Mouse (Mus musculus) Muller cell, postnatal 12 days (primary cell): Measurements from ENCODE around the gene Cd164l2.

Experiments used
- DNase-seq: peaks from one replicate; pipeline ENCODE4 v3.0.0-alpha.2; 2015; ENCODE audit errors: inconsistent ontology term

The Cd164l2 gene

GRCm38 (mm10) chr4:133220656-133221055, 8.7 kb downstream of the Cd164l2 start:
- DNase-seq, result no peak

GRCm38 (mm10) chr4:133221701-133222100, 9.8 kb downstream of the Cd164l2 start:
- no peak for DNase-seq

- DNase-seq, result no peak
These were observed 11.9 kb downstream of the Cd164l2 start for GRCm38 (mm10) chr4:133223875-133224274.

DNA sequence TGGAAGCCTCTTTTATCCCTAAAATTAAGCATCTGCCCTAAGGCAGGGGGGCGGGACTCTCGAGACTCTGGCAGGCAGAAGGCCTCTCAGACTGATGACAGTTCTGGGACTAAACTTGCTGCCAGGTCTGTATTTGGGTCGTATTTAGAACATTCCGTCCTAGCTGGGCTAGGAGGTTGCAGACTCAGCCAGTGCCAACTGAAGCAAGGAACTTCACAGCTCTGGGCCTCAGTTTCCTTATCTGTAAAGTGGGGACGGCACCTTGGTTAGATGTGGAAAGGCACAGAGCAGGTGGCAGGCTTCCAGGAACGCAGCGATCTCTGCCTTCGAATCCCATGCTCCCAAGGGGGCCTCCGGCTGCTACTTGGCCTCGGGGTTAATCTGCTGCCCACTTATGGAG, 14.1 kb downstream of the Cd164l2 start:
- no peak for DNase-seq

DNA sequence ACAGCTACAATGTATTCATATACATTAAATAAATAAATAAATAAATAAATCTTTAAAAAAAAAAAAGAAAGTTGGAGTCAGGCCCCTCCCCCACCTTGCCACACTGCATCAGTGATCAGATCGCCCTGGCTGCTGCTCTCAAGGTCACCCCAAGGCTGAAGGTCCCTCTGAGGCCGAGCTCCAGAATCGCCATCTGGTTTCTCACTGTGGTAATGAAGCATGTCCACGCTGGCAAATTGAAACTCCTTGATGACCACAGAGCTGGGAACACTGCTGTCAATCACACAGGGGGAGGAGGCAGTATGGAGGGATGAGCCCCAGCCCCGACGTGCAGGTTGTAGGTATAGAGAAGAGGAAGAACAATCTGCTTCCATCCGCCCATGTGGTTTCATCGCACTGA, 15.7 kb downstream of the Cd164l2 start:
- DNase-seq, result no peak

DNA sequence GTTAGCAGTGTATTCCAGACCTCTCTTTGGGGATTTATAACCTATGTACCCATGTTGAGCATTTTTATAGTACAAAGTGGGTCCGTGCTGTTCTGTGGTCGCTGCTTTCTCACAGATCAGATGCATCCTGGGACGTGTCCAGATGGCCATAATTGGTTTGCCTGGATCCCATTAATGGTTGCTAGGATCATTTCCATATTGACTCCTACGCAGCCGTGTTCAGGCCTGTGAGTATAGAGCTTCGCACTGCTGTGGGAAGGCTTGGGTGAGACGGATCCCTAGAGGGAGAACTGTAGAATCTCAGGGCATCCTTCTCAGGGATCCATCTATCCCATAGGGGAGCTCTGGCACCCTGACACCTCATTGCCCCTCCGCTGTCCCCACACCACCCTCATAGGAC, 17.7 kb downstream of the Cd164l2 start:
- no peak for DNase-seq

DNA sequence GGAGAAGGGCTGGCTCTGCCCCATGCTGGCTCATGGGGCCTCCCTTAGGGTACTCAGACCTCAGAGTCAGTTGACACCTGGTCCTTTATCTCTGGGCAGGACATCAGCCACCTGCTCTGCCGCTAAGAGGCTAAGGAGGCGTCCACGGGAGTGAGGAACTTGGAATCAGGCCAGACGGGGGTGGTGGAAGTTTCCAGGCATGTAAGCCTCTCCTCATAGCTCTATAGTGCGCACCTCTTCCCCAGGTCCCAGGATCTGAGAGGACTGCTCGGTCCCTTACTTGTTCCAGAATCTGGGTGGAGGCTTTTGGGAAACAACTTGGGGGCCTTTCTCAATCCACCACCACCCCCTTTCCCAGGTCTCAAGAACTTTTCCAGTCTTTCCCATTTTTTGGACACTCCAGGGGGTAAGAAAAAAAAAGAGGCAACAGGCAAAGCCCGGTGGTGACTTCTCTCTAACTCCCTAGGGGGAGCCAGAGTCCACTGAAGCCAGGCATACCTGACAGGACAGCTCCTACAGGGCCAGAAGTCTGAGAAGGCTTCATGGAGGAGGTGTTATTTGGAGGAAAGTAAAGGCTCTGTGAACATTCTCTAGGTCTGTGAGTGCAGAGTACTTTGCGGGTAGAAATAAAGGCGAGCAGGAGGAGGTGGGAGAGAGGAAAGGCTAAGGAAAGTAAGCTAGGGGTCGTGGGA, 21.5 kb downstream of the Cd164l2 start:
- DNase-seq, result peak; percentile 22

- DNase-seq, result no peak
These were observed 22.8 kb downstream of the Cd164l2 start for GRCm38 (mm10) chr4:133234771-133235170.

DNA sequence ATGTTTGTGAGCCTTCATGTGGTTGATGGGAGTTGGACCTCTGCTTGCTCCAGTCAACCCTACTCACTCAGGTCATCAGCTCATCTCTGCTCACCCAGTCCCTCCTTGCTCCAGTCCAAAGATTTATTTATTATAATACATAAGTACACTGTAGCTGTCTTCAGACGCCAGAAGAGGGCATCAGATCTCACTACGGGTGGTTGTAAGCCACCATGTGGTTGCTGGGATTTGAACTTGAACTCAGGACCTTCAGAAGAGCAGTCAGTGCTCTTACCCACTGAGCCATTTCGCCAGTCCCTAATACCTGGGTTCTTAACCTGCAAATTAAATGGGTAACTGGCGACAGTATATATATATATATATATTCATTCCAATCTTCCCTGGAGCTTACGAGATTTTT, 23.5 kb downstream of the Cd164l2 start:
- no peak for DNase-seq

- no peak for DNase-seq
These were observed 26.0 kb downstream of the Cd164l2 start for GRCm38 (mm10) chr4:133237911-133238310.

DNA sequence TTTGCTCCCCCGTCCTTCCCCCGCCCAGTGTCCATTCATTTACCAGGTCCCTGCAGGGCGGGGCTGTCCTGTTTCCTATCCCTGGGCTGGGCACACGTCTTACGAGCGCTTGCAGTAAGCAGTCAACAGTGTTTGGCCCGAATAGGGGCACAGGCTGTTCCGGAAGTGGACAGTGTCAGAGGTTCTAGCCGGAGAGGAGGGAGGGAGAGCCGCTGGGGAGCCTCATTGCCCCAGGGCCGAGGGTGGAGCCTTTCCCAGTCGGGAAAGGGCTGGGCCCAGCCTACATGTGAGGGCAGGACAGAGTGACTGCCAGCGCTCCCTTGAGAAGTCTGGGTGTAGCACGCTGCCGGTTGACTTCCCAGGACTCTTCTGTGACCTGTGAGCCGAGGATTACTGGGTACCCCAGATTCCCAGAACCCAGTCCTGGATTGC, 28.6 kb downstream of the Cd164l2 start, which contains the start of gene Map3k6:
Map3k6 (plus strand) TSS at position 329 of the 432 bp plus-strand sequence.
- peak; percentile 72 for DNase-seq

DNA sequence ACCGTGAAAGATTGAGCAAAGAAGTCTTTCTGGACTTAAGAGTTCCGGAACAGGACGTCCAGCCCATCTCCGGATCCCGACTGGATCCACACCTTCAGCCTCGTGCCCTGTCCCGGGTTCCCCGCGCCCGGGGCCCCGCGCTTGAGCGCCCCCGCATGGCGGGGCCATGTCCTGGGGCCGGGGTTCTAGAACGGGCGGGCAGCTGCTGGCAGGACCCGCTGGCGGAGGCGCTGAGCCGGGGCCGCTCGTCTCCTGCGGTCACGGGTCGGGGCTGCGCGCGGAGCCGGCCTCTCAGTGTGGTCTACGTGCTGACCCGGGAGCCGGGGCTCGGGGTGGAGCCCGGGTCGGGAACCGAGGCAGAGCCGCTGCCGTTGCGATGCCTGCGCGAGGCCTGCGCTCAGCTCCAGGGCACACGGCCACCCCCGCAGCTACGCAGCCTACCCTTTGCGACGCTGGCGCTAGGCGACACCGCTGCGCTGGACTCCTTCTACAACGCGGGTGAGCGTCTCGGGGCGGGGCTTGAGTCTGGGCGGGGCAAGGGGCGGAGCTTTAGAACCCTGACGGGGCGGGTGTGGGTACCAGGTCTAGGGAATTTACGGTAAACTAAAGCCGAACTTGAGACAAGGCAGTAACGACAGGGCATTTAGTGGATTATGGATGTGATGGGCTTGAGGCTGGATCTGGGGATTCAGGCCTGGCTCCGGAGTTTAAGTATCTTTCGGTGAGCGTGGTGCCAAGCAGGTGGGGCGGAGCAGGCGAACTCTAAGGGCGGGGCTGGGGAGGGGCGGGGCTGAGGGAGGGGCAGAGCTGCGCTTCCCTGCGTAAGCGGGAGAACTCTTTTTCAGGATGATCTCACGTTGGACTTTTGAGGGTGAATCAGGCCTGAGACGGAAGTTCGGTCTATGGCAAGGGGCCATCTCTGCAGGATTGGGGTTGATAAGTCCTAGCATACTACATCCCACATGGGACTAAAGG, 29.3 kb downstream of the Cd164l2 start:
- DNase-seq, result peak; percentile 96

DNA sequence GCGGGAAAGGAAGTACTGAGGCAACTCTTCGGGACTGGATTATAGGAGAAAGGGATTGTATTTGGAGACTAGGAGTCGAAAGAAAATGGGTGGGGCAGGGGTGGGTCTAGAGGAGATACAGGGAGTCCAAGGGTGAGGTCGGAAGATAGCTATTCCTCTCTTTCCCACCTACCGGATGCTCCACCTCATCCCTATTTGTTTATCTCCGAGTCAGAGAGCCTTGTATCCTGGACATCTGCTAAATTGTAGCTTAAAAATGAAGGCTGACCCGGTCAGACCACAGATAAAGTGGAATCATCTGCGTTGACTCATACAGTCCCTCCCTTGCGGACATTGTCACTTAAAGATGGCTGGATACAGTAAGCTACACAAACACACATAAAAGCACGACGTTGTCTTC, 30.0 kb downstream of the Cd164l2 start:
- DNase-seq, result no peak

GRCm38 (mm10) chr4:133242710-133243109, 30.8 kb downstream of the Cd164l2 start:
- no peak for DNase-seq

- DNase-seq, result no peak
These were observed 31.6 kb downstream of the Cd164l2 start for GRCm38 (mm10) chr4:133243538-133243937.

- DNase-seq, result no peak
These were observed 32.4 kb downstream of the Cd164l2 start for GRCm38 (mm10) chr4:133244289-133244688.

DNA sequence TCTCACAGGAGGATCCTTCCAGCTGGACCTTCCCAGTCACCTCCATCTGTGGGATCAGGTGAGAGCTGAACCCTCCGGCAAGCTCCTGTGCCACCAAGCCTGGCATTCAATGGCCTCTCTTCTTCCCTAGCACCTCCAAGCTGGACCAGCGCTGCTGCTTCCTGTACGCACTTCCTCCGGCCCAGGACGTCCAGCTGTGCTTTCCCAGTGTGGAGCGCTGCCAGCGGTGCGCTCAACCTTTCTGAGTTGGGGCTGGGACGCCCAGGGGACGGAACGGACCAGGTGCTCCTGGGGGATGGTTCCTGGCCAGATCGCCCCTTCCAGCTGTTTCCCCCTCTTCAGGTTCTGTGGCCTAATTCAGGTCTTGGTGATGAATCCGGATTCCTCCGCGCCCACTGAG, 35.1 kb downstream of the Cd164l2 start:
- no peak for DNase-seq

DNA sequence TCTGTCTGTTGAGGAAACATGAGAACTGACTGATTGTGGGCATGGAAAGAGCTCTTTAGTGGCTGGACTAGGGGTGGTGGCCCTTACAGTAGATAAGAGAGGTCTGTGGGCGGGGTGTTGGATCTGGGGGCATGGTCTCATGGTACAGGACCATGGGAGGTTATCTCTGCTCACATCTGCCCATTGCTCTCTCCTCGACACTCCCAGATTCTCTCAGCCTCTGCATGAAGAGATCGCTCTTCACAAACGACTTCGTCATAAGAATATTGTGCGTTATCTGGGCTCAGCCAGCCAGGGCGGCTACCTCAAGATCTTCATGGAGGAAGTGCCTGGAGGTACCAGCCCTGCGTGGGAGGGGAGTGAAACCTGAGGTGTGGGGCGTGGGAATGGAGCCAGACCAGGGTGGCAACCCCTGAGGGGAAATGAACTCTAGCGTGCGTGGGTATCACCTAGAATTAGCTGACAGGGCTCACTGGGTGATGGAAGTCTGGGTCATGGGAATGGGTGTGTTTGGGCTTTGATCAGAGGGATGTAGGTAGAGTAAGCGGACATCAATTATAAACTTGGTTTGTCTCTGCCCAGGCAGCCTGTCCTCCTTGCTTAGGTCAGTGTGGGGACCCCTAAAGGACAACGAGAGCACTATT, 36.0 kb downstream of the Cd164l2 start:
- no peak for DNase-seq

DNA sequence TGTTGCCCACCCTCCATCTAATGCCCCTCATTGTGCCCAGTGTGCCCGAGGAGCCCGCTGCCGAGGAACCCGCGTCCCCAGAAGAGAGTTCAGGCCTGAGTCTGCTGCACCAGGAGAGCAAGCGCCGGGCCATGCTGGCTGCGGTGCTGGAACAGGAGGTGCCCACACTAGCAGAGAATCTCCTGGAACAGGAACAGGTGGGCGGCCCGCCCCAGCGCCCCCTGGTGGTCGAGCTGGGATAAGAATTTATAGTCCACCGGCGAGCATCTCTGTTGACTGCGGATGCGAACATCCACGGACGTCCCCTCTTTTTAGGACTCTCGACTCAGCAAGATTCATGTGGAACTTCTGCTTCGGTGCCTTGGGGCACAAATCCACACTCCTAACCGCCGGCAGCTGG, 38.7 kb downstream of the Cd164l2 start:
- peak; percentile 61 for DNase-seq

DNA sequence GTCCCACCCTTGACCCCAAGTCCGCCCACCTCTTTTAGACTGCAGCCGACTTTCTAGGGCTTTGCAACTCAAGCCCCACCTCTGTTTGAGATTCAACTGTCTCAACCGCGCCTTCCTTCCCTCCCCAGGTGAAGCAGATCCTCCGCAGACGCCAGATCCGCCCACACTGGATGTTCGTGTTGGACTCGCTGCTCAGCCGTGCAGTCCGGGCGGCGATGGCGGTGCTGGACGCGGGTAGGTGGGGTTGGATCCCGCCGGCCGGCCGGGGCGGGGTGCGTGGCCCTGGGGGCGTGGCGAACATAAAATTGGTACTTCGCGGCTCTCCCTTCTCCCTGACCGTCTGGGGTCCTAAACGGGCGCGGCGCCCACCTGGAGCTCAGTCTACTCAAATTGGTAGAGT, 39.3 kb downstream of the Cd164l2 start:
- peak; percentile 39 for DNase-seq

DNA sequence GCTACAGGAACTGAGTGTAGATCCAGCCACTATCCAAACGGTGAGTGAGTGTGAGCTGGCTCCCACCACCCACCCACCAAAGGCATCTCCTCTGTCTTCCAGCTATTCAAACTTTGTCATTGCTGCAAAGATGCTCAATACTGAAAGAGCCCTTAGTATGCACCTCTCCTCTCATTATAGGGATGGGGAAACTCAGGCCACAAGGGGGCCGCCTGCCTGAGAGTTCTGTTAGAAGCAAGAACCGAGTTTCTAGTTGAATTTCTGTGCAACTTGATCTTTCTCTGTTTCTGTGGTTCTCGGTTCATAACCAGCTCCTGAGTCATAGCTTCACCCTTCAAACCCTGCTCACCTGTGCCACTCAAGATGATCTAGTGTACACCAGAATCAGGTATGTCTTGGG, 40.2 kb downstream of the Cd164l2 start:
- DNase-seq, result peak; percentile 15

DNA sequence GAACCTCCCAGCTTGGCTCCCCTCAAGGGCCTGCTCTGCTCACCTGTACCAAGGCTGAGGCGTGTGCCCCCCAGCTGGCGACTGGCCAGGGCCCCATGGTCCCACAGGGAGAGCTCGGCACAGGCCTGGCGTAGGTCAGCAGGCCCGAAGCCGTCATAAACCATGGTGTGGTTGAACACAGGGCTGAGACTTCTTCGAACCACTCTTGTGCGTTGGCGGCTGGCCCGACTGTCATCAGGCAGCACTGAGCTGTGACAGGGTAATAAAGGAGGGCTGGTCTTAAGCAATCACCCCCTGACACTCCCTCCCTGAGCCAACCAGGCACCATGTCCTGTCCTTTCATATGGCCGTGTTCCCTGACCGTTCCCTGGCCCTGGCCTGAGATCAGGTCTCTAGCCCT, 41.5 kb downstream of the Cd164l2 start:
- no peak for DNase-seq
